Comparison of ENCODE assay signal across 8 mouse cellular contexts in the genomic region with DNA sequence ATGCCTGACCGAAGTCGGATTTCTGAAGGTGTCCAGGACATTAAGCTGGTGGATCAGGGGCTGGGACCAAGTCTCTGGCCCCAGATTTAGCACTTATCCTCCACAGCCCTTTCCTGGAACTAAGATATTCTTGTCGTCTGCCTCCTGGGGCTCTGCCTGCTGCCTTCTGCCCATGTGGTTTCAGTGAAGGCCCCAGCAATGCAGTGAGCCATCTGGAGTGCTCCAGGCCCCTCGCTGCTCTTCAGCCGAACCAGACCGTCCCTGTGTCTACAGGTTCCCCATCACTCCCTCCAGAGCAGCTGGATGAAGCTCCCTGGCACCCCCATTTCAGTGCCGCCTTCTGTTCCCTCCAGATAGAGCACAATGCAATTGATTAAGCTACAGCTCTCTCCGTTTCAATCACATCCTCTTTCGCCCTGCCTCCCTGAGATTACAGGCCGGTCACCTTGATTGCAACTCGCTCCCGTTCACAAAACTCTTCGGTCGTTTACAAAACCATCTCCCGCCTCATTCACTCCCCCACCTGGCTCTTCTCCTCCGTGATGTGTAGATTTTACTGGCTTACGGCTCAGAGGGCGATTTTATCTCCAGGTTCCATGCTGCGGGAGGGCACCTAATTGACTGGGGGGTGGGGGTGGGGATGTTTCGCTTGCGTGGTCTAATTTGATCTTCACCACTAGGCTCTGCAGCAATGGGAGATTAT. TPM values are rescaled to one million over a fixed set of nuclear protein-coding genes. Genes with fewer than 3 reads are reported as not detected.
DNase-seq lines count a peak whose midpoint lies in the region; ATAC-seq and TF ChIP-seq lines count a peak whose summit lies in the region.

No protein-coding gene starts in this region.

- 0 out of 2 replicates have a peak, but pooled peaks cover 3% of the 10 kb centered on the region for H3K36me3 ChIP-seq in E14TG2a.4 (ENCODE audit: insufficient read depth, low read length)
- H3K36me3 ChIP-seq in forebrain, embryonic 10.5 days (replicated peaks): no peaks in the 10 kb centered on the region
- H3K36me3 ChIP-seq in hindbrain, embryonic 15.5 days: no peaks in the 10 kb centered on the region

- 33% methylated on average over 21 of the region's 21 CpGs for WGBS in forebrain, embryonic 10.5 days
- 42% methylated on average over 21 of the region's 21 CpGs for WGBS in hindbrain, embryonic 15.5 days

- H3K27me3 ChIP-seq in E14TG2a.4 (ENCODE audit: insufficient read depth, low read length): no peaks in the 10 kb centered on the region
- peaks cover 14% of the 10 kb centered on the region for H3K27me3 ChIP-seq in forebrain, embryonic 10.5 days (ENCODE audit: poor library complexity, severe bottlenecking)
- no peaks in the 10 kb centered on the region for H3K27me3 ChIP-seq in hindbrain, embryonic 15.5 days

- no peak for TF ChIP-seq CTCF in E14TG2a.4 (conservative IDR thresholded peaks at IDR 0.05; ENCODE audit: low read length)

- peak; percentile 33 to 41 for DNase-seq in cerebellum, adult 18-20 months
- DNase-seq in cerebellum, postnatal 4 days (ENCODE audit: low spot score in 2 of 2): no peak
- no peak for DNase-seq in forebrain, embryonic 10.5 days (ENCODE audit: extremely low spot score, low spot score)
- DNase-seq in thymus, postnatal 14 days: no peak
- no peak for DNase-seq in left cerebral cortex, postnatal 25 days (ENCODE audit: low spot score in 2 of 2)

- no peak for ATAC-seq in hindbrain, embryonic 15.5 days (ENCODE audit: low FRiP score, low read depth)
- no peak for ATAC-seq in megakaryocyte, adult 5-6 weeks (ENCODE audit: poor library complexity, severe bottlenecking)

- no peak overlapping the region for H3K4me2 ChIP-seq in hindbrain, embryonic 15.5 days

- no peak overlapping the region for H3K9ac ChIP-seq in hindbrain, embryonic 15.5 days

- intact Hi-C loops in left cerebral cortex, postnatal 25 days (cut with DNase I): loop anchor here (10.0 kb wide), 1 partner anchor 451 kb away; no protein-coding TSS in a partner anchor

- no peaks in the 10 kb centered on the region for H3K9me3 ChIP-seq in E14TG2a.4 (ENCODE audit: low read length)
- H3K9me3 ChIP-seq in forebrain, embryonic 10.5 days: no peaks in the 10 kb centered on the region
- no peaks in the 10 kb centered on the region for H3K9me3 ChIP-seq in hindbrain, embryonic 15.5 days

- peaks cover 77% of the 10 kb centered on the region for H3K4me1 ChIP-seq in E14TG2a.4 (replicated peaks; ENCODE audit: low read depth, low read length)
- peaks cover 39% of the 10 kb centered on the region for H3K4me1 ChIP-seq in forebrain, embryonic 10.5 days
- H3K4me1 ChIP-seq in hindbrain, embryonic 15.5 days (replicated peaks): peaks cover 18% of the 10 kb centered on the region

- H3K4me3 ChIP-seq in E14TG2a.4 (replicated peaks; ENCODE audit: low read length): peak overlapping the region; percentile 46
- no peak overlapping the region for H3K4me3 ChIP-seq in forebrain, embryonic 10.5 days
- H3K4me3 ChIP-seq in hindbrain, embryonic 15.5 days: no peak overlapping the region

- H3K27ac ChIP-seq in forebrain, embryonic 10.5 days: peak overlapping the region; percentile 58
- H3K27ac ChIP-seq in hindbrain, embryonic 15.5 days (replicated peaks): peak overlapping the region; percentile 46; the same call in 1 of the 2 replicates

RNA-seq across cellular contexts. Expression of a gene that starts 7.6 kb away (rescaled TPM):
- polyA plus RNA-seq in forebrain, embryonic 10.5 days (2016; fragmentation: Nextera tagmentation; extraction: Ambion mirVana): 5.8 and 7.4 TPM in 2 replicates
- 11.8 and 13.9 TPM in 2 replicates for polyA plus RNA-seq in hindbrain, embryonic 15.5 days (2015; fragmentation: Nextera tagmentation; extraction: Ambion mirVana)
- total RNA-seq in left cerebral cortex, postnatal 25 days (2021): 10 to 100 TPM; 88.2 to 97.6 TPM
- 3.0 and 4.4 TPM in 2 replicates for total RNA-seq in megakaryocyte, adult 5-6 weeks (2015)
- 0.77 and 3.6 TPM in 2 replicates for total RNA-seq in megakaryocyte, adult 5-6 weeks (2017)

RNA-seq across cellular contexts. Expression of a gene that starts 29.6 kb away (rescaled TPM):
- polyA plus RNA-seq in forebrain, embryonic 10.5 days (2016; fragmentation: Nextera tagmentation; extraction: Ambion mirVana): 0.06 and 0.11 TPM in 2 replicates
- 0.04 and 0.21 TPM in 2 replicates for polyA plus RNA-seq in hindbrain, embryonic 15.5 days (2015; fragmentation: Nextera tagmentation; extraction: Ambion mirVana)
- total RNA-seq in left cerebral cortex, postnatal 25 days (2021): under 1 TPM; 0.18 to 0.25 TPM
- 108 and 116 TPM in 2 replicates for total RNA-seq in megakaryocyte, adult 5-6 weeks (2015)
- 111 and 112 TPM in 2 replicates for total RNA-seq in megakaryocyte, adult 5-6 weeks (2017)

Comparison
In these comparisons a context has a peak if more than half of its experiments do, and no peak if none do; other contexts are left out.
1. DNase-seq: peak in cerebellum, adult 18-20 months (2 of 2); none in cerebellum, postnatal 4 days (0 of 2), forebrain, embryonic 10.5 days (single experiment), thymus, postnatal 14 days (single experiment) and left cerebral cortex, postnatal 25 days (0 of 2).
2. RNA of a gene that starts 7.6 kb away (total RNA-seq): 88.2 to 97.6 TPM in left cerebral cortex, postnatal 25 days; 0.77 to 4.4 TPM in megakaryocyte, adult 5-6 weeks; every median in the first group is over 10 times any median in the second.
3. RNA of a gene that starts 29.6 kb away (total RNA-seq): 108 to 116 TPM in megakaryocyte, adult 5-6 weeks; 0.18 to 0.25 TPM in left cerebral cortex, postnatal 25 days; every median in the first group is over 10 times any median in the second.